Mouse (Mus musculus): ENCODE results near the gene Dok4. TPM values are rescaled to one million over a fixed set of nuclear protein-coding genes. Genes with fewer than 3 reads are reported as not detected.

Gene Dok4
- polyA plus RNA-seq (2015; fragmentation: Nextera tagmentation; extraction: Ambion mirVana), result 51.2 and 54.5 TPM in 2 replicates

GRCm38 (mm10) chr8:94876197-94876730 lies at the start of gene Dok4:
Gene Dok4 (minus strand): TSS chr8:94876330.
- under 1% methylated on average over 37 of the region's 37 CpGs for whole genome bisulfite sequencing

GRCm38 (mm10) chr8:94923405-94923804 lies 47.3 kb upstream of the Dok4 start, which contains the start of gene Adgrg5:
Gene Adgrg5 (plus strand): TSS chr8:94923694.
- Histone ChIP-seq H3K4me1 (replicated peaks) (no peaks in the 10 kb centered on the region; the same call in 1 of the 2 replicates), H3K9me3 (no peaks in the 10 kb centered on the region), H3K27me3 (peaks cover 11% of the 10 kb centered on the region), H3K4me3 (replicated peaks) (no peak within 1 kb of the TSS), H3K27ac (no peak within 1 kb of the TSS), H3K36me3 (no peaks in the 10 kb centered on the region), H3K4me2 (replicated peaks) (no peak within 1 kb of the TSS), H3K9ac (replicated peaks) (no peak within 1 kb of the TSS)
- 50% methylated on average over 7 of the region's 8 CpGs for WGBS
- no peak for ATAC-seq

More at GRCm38 (mm10) chr8:94876197-94876730, at the start of gene Dok4:
- H3K4me3 ChIP-seq (replicated peaks), result peak within 1 kb of the TSS; percentile 57
- H3K4me2 ChIP-seq (replicated peaks), result peak within 1 kb of the TSS; percentile 95
- peak; percentile 63 for ATAC-seq
- H3K4me1 ChIP-seq (replicated peaks), result peaks cover 33% of the 10 kb centered on the region
- no peaks in the 10 kb centered on the region for H3K36me3 ChIP-seq
- peaks cover 39% of the 10 kb centered on the region for H3K27me3 ChIP-seq
- H3K27ac ChIP-seq, result no peak within 1 kb of the TSS
- H3K9ac ChIP-seq (replicated peaks), result peak within 1 kb of the TSS; percentile 73
- no peaks in the 10 kb centered on the region for H3K9me3 ChIP-seq

GRCm38 (mm10) chr8:94922602-94923001 lies 46.5 kb upstream of the Dok4 start:
- Histone ChIP-seq H3K27ac (no peak overlapping the region), H3K4me3 (replicated peaks) (no peak overlapping the region), H3K9me3 (no peaks in the 10 kb centered on the region), H3K9ac (replicated peaks) (no peak overlapping the region), H3K36me3 (no peaks in the 10 kb centered on the region), H3K4me1 (replicated peaks) (peaks cover 6% of the 10 kb centered on the region), H3K27me3 (peaks cover 19% of the 10 kb centered on the region), H3K4me2 (replicated peaks) (no peak overlapping the region)
- WGBS, result 29% methylated on average over 8 of the region's 8 CpGs
- no peak for ATAC-seq

- ATAC-seq, result no peak
- no peak overlapping the region for H3K4me2 ChIP-seq (replicated peaks)
- no peaks in the 10 kb centered on the region for H3K9me3 ChIP-seq
- H3K27ac ChIP-seq, result no peak overlapping the region
- no peak overlapping the region for H3K4me3 ChIP-seq (replicated peaks)
- peaks cover 10% of the 10 kb centered on the region for H3K4me1 ChIP-seq (replicated peaks)
- H3K9ac ChIP-seq (replicated peaks), result no peak overlapping the region
- H3K36me3 ChIP-seq, result no peaks in the 10 kb centered on the region
- peaks cover 23% of the 10 kb centered on the region for H3K27me3 ChIP-seq
- WGBS, result 76% methylated on average over 6 of the region's 6 CpGs
Observed at GRCm38 (mm10) chr8:94922176-94922575, 46.0 kb upstream of the Dok4 start.

- Histone ChIP-seq H3K27me3 (peaks cover 48% of the 10 kb centered on the region), H3K4me2 (replicated peaks) (no peak overlapping the region), H3K4me3 (replicated peaks) (no peak overlapping the region), H3K9me3 (no peaks in the 10 kb centered on the region), H3K9ac (replicated peaks) (no peak overlapping the region), H3K27ac (no peak overlapping the region), H3K4me1 (replicated peaks) (peaks cover 17% of the 10 kb centered on the region), H3K36me3 (no peaks in the 10 kb centered on the region)
- ATAC-seq, result no peak
Observed at GRCm38 (mm10) chr8:94919256-94919655, 43.1 kb upstream of the Dok4 start.

- Histone ChIP-seq H3K9me3 (no peaks in the 10 kb centered on the region), H3K27me3 (peaks cover 61% of the 10 kb centered on the region), H3K4me1 (replicated peaks) (peaks cover 28% of the 10 kb centered on the region), H3K36me3 (no peaks in the 10 kb centered on the region), H3K27ac (no peak within 1 kb of the TSS), H3K4me3 (replicated peaks) (peak within 1 kb of the TSS; percentile 56), H3K4me2 (replicated peaks) (peak within 1 kb of the TSS; percentile 79), H3K9ac (replicated peaks) (peak within 1 kb of the TSS; percentile 67)
- 3% methylated on average over 37 of the region's 51 CpGs for WGBS
- ATAC-seq, result peak; percentile 48
Observed at GRCm38 (mm10) chr8:94917851-94918495, 41.8 kb upstream of the Dok4 start, which contains the start of gene Ccdc102a. Gene Ccdc102a (minus strand): TSS chr8:94918098.

GRCm38 (mm10) chr8:94917352-94917751 lies 41.2 kb upstream of the Dok4 start:
- peaks cover 67% of the 10 kb centered on the region for H3K27me3 ChIP-seq
- H3K9me3 ChIP-seq, result no peaks in the 10 kb centered on the region
- peak overlapping the region; percentile 56 for H3K4me3 ChIP-seq (replicated peaks)
- peak overlapping the region; percentile 67 for H3K9ac ChIP-seq (replicated peaks)
- no peak overlapping the region for H3K27ac ChIP-seq
- H3K4me1 ChIP-seq (replicated peaks), result peaks cover 32% of the 10 kb centered on the region
- WGBS, result under 1% methylated on average over 26 of the region's 27 CpGs
- H3K36me3 ChIP-seq, result no peaks in the 10 kb centered on the region
- peak overlapping the region; percentile 79 for H3K4me2 ChIP-seq (replicated peaks)
- ATAC-seq, result peak; percentile 92

GRCm38 (mm10) chr8:94916960-94917324 lies 40.8 kb upstream of the Dok4 start:
- ATAC-seq, result no peak; the same call in 1 of the 2 replicates
- Histone ChIP-seq H3K27me3 (peaks cover 71% of the 10 kb centered on the region), H3K9ac (replicated peaks) (peak overlapping the region; percentile 67), H3K4me2 (replicated peaks) (peak overlapping the region; percentile 79), H3K36me3 (no peaks in the 10 kb centered on the region), H3K9me3 (no peaks in the 10 kb centered on the region), H3K4me3 (replicated peaks) (peak overlapping the region; percentile 56), H3K27ac (no peak overlapping the region), H3K4me1 (replicated peaks) (peaks cover 32% of the 10 kb centered on the region)
- WGBS, result 7% methylated on average over 10 of the region's 10 CpGs

- H3K9ac ChIP-seq (replicated peaks), result no peak overlapping the region
- peaks cover 32% of the 10 kb centered on the region for H3K4me1 ChIP-seq (replicated peaks)
- no peak overlapping the region for H3K27ac ChIP-seq
- H3K27me3 ChIP-seq, result peaks cover 76% of the 10 kb centered on the region
- no peak for ATAC-seq
- peak overlapping the region; percentile 56 for H3K4me3 ChIP-seq (replicated peaks)
- H3K4me2 ChIP-seq (replicated peaks), result peak overlapping the region; percentile 79
- H3K36me3 ChIP-seq, result no peaks in the 10 kb centered on the region
- 43% methylated on average over 9 of the region's 9 CpGs for WGBS
- H3K9me3 ChIP-seq, result no peaks in the 10 kb centered on the region
Observed at GRCm38 (mm10) chr8:94916311-94916959, 40.3 kb upstream of the Dok4 start.

- Histone ChIP-seq H3K27ac (no peak overlapping the region), H3K4me3 (replicated peaks) (no peak overlapping the region), H3K4me2 (replicated peaks) (no peak overlapping the region), H3K9ac (replicated peaks) (no peak overlapping the region), H3K9me3 (no peaks in the 10 kb centered on the region), H3K4me1 (replicated peaks) (peaks cover 32% of the 10 kb centered on the region), H3K27me3 (peaks cover 80% of the 10 kb centered on the region), H3K36me3 (no peaks in the 10 kb centered on the region)
- ATAC-seq, result no peak
- whole genome bisulfite sequencing, result 74% methylated on average over 3 of the region's 3 CpGs
Observed at GRCm38 (mm10) chr8:94914701-94915101, 38.6 kb upstream of the Dok4 start.

- no peak overlapping the region for H3K9ac ChIP-seq (replicated peaks)
- H3K4me3 ChIP-seq (replicated peaks), result no peak overlapping the region
- H3K4me2 ChIP-seq (replicated peaks), result no peak overlapping the region
- ATAC-seq, result no peak
- no peak overlapping the region for H3K27ac ChIP-seq
- peaks cover 32% of the 10 kb centered on the region for H3K4me1 ChIP-seq (replicated peaks)
- H3K36me3 ChIP-seq, result no peaks in the 10 kb centered on the region
- H3K27me3 ChIP-seq, result peaks cover 77% of the 10 kb centered on the region
- H3K9me3 ChIP-seq, result no peaks in the 10 kb centered on the region
- WGBS, result 92% methylated on average over 6 of the region's 6 CpGs
Observed at GRCm38 (mm10) chr8:94914256-94914655, 38.1 kb upstream of the Dok4 start.

- peak; percentile 81 for ATAC-seq
- H3K4me2 ChIP-seq (replicated peaks), result peak overlapping the region; percentile 79
- WGBS, result 4% methylated on average over 76 of the region's 77 CpGs
- H3K4me3 ChIP-seq (replicated peaks), result peak overlapping the region; percentile 50
- no peak overlapping the region for H3K27ac ChIP-seq
- no peaks in the 10 kb centered on the region for H3K9me3 ChIP-seq
- peaks cover 66% of the 10 kb centered on the region for H3K27me3 ChIP-seq
- peak overlapping the region; percentile 59 for H3K9ac ChIP-seq (replicated peaks)
- no peaks in the 10 kb centered on the region for H3K36me3 ChIP-seq
- peaks cover 32% of the 10 kb centered on the region for H3K4me1 ChIP-seq (replicated peaks)
Observed at GRCm38 (mm10) chr8:94913061-94913660, 37.0 kb upstream of the Dok4 start.

All from midbrain, embryonic 13.5 days (tissue).